Mouse (Mus musculus) heart, adult 8-10 months (tissue): ENCODE data around the gene Gm21885. TPM values are rescaled to one million over a fixed set of nuclear protein-coding genes. Genes with fewer than 3 reads are reported as not detected.
"Not testable (repeated sequence)": the region's sequence is repeated elsewhere in the genome, so short reads cannot be mapped to it uniquely, and the experiment has no call there.

Experiments used
- DNase-seq: peaks from one replicate; pipeline ENCODE4 v3.0.0; 2022; ENCODE audit warnings: low spot score
- total RNA-seq, 4 experiments: library from RNA; stranded (reverse); gene quantifications; 2 replicates each; pipeline ENCODE4 v1.2.4; 2022

Gm21885 gene
- total RNA-seq = under 1 TPM in 1 of 4 experiments, not detected in 3; 0.40 TPM

DNA sequence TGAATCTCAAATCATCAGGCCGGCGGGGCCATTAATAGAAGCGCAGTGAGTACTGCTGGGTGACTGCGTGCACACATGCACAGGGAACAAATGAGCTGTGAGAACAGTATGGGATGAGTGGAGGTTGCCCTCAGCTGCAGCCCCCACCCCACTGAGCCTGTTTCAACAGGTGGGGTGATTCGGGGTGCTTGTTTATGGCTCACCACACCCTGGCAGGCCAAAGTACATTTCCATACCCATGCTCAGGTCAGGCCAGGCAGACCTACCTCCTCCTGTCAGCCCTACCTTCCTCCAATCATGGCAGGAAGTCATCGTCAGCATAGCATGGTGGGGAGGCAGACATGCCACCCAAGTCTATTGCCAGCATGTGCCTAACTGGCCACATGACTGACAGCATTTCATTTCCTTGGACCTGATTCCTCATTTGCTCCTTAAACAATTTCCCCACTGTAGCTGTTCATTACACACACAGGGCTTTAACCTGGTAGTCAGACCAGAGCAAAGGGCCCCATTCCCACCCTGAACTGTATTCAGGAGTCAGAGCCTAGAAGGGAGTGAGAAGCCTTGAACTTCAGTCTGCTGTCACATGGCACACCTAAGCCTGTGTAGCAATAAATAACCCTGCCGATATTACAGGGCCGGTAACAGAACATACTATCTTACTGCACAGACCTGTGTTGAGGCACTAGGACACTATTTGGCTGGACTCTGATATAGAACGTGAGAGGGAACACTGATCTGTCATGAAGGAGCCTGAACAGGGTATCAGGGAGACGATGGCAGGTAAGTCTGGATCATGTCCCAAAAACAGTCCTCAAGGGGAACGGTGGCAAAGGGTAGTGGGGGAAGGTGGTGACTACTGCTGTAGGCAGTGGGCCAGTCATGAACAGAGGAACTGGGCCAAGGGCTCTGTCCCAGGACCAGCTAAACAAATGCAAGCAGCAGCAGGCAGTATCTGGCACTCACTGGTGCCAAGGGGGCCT, at the start of gene Gm21885:
TSS of gene Gm21885 (plus strand) at position 675 of the 983 bp plus-strand sequence.
- DNase-seq = peak; percentile 24

DNA sequence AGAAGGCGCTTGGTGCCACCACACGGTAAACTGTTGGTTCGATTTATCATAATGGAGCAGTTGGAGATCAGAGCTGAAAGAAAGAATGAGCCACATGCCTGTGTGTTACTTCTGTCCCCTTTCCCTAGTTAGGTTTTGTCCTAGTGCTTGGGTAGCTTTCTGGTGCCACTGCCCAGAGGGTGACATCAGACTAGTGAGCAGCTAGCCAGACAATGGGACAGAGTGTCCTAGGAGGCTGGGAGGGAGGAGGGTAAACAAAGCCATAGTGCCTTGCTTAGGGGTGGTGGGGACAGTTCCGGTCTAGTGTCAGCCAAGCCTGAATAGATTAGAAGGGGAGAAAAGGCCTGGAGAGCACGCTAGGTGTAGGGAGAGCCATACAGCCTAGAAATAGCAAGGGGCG, 48.3 kb upstream of the Gm21885 start:
- peak; percentile 60 for DNase-seq

DNA sequence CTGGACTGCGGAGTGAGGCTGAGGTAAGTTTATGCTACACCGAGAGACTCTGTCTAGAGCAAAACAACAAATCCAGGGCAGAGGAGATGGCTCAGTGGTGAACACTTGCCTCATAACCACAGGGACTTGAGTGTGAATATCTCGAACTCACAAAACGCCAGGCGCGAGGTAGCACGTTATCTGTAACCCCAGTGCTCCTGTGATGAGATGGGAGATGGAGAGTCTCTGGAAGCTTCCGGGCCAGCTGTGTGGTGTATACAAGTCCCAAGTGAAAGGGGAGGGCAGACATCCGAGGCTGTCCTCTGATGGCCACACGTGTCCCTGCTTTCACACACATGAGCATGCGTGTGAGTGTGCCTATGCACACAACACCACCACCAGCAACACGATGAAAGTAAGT, 47.3 kb upstream of the Gm21885 start:
- no peak for DNase-seq

DNA sequence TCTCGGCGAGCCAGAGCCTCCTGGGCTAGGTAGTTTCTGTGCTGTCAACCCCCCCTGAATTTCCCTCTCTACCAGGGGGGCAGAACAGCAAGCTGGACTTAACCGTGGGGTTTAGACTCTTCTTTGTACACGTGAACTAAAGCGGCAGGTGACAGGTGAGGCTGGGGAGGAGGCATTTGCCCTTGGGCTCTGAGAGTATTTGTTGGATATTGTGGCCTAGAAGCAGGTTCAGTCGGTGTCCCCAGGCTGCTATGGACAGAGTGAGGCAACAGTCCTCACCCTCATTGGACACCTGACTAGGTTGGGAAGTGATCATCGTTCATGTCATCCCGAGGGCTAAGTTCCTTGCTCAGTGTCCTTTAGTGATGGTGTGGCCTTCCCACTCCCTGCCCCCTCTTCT, 46.8 kb upstream of the Gm21885 start:
- DNase-seq = no peak

DNA sequence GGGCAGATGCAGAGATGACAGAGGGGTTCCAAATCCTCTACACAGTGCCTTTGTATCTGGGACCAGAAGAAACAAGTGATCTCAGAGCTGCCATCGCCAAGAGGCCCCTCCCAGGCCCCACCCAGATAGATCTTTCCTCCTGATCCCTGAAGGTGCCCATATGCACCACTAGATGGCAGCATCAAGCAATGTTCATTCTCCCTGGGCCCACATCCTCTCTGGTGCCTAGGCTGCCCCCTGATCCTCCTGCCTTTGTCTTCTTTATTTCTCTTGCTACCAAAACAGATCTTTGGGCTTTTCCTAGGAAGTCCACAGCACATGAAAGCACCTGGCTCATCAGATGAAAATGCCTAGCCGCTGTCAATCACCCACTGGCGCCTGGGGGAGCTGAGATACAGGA, 45.6 kb upstream of the Gm21885 start:
- DNase-seq = peak; percentile 70

DNA sequence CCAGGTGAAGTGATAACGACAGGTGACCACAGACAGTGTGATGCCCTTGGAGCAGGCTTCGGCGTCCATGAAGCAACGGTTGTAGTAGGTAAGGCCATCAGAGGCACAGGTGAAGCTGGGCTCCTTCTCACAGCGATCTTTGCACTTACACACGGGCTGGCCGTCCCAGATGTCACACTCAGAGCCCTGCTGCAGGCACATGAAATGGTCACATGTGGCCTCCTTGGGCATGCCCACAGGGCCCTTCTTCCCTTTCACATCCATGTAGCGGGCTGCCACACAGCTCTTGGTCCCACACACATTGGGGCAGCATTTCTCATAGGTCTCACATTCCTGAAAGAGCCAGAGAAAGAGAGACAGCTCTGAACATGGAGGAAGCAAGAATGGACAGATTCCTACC, 42.9 kb upstream of the Gm21885 start:
- DNase-seq = no peak

DNA sequence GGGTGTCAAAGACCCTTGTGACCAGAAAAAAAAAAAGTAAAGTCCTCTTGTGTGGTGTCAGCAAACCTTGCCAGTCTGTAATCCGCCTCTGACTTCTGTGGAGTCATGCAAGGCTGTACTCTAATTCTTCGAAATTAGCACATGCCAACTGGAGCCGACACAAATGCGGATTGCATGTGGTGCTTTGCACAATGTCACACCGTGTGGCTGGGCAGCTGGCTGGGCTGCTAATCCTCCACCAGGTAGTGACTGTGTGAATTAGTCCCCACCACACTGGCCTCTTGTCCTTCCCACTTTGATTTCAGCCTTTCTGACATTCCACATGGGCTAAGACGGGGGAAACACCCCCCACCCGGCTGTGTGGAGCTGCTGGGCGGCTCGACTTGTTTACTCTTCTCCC, 42.0 kb upstream of the Gm21885 start:
- no peak for DNase-seq

DNA sequence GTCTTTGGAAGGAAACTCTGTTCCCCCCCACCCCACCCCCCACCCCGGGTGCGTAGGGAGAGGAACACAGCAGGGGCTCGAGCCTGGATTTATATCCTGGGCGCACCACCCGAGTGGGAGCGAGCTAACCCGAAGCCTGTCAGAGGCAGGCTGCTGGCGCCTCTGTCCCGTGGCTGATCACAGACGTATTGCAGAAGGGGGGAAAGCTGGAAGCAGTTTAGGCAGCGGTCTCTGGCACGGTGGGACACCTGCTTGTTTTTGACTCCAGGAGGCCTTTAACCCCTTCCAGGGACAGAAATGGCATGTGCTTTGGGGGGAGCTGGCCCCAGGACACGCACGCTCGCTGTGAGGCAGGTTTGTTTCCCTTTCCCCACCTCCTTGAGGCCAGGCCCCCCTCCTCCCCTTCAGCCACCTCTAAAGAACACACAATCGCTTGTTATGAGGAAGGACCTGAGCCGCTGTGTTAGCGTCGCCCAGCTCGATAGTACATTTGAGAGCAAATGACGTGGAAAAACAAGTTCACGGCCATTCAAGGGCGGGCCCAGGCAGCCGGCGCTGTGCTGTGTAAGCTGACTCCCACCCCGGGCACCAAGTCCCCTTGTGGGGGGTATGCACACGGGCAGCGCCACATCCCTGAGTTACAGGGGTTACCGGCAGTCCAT, 38.8 kb upstream of the Gm21885 start:
- no peak for DNase-seq

DNA sequence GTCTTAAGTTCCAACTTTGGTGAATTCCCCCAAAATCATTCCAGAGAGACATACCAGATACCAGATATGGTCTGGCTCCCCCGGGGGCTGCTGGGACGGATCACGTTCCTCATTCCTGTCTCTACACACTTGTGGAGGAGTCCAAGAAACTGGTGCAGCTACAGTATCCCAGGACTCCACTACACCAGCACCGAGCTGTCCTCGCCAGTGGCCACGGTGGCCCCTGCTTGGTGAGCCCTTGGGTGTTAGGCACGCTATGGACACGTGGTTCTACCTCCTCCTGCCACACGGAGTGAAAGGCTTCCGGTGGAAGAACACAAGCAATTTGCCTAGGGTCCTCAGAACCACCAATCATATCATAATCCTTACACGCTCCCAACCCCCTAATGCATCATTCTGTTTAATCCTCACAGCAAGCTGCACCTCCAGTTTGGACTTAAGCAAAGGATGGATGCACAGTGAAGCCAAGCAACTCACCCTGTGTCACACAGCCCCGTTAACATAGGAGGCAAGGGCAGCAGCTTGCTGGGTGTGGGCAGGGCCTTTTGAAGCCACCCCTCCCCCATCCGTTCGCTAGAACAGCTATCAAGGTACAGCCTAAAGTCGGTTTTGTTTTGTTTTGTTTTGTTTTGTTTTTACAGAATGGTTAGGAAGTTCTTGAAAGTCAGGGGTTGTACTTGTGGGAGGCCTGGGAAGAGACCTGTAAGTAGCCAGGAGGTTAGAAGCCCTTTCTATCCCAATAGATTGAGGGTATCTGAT, 38.1 kb upstream of the Gm21885 start:
- DNase-seq = no peak

DNA sequence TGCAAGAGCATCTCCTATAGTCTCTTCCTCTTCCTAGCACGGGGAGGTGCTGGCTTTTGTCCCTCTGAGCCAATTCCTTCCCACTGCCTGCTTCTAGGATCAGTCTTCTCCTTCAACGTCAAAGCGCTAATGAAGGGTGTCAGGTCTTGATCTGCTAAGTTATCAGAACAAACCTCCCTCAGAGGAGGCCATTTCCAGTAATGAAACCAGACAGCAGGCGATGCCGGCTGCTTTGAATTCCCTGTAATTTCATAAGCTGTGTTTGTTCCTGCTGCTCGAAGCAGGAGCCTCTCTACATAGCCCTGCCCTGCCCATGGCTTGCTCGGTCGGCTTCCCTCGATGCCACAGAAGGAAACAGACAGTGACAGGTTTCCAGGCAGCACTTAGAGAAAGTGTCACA, 37.3 kb upstream of the Gm21885 start:
- DNase-seq = no peak

DNA sequence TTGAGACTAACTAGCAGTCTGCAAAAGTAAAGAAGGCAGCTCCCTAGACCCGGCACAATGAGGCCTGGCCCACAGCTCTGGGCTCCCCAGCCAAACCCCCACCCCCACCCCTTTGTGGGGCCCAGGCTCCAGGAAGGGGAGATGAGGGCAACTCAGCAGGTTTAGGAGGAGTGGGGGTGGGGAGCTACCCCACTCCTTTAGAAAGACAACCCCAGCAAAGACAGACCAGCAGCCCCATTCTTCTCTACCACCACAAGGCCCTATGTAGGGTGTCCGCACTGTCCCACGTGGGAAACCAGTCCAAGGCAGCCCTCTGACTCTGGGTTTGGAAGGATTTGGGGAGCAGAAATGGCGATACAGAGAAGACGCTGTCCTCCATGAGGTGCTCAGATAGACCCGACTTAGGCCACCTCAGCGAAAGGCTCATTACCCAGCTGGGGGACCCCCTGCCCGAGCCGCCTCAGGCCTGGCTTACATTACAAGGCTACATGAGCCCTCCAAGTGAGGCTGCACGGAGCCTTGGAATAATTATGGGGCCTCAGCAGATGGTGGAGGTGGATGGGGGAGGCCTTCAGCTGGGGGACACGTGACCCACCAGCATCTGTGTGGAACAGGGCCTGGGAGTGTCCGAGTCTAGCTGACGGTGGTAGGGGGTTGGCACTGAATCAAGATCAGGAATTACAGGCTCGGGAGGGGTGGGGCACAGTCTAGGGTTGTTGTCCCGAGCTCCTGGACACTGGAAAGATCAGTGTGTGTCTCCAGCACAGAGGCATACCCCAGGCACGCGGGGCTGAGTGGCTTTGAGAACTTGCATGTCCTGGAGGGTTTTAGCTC, 35.5 kb upstream of the Gm21885 start, which contains the start of gene Wfikkn2:
TSS of gene Wfikkn2 (minus strand) at position 51 of the 834 bp plus-strand sequence.
- DNase-seq = no peak

DNA sequence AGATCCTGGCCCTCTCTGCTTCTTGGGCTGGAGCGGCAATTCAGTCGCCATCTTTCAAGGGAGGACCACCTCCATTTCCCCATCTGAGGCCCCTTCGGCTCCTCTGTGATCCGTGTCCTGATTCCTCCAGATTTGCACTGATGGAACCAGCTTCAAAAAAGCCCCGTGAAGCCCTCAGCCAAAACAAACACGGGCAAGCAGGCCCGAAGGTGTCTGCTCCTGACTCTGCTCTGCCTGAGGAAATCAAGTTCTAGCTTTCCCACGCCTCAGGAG, 34.9 kb upstream of the Gm21885 start:
- DNase-seq = no peak

DNA sequence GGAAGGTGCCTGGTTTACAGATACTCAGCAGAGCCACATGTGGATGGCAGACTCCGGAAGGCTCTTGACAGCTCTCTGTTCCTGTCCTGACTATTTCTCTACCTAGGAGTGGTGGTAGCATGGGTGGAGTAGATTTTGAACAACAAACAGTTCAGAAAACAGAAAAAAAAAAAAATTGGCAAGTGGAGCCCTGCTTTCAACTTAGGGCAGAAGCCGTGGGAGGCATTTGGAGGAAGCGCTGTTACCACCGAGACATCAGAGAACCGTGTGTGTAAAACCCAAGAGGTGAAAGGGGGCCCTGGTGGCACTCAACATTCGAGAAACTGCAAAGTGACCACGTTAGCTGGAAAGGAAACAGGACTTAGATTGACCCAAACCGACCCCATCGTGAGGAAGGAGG, 28.5 kb upstream of the Gm21885 start:
- DNase-seq = no peak

DNA sequence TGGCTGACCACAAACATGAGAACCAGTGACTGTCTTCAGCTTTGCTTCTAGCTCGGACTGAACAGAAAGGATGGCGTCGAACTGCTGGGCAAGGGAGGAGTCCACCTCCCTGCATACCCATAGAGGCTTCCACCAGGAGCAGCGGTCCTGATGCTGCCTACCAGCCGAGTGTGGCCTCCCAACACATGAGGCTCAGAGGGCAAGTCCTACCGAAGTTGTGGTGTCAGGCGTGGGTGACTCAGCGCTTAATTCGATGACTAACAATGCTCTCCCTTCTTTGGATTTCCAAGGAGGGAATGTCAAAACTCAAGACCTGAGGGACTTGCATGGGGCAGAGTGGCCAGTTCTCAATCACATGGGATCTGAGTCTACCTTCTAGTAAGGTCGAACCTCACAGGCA, 28.0 kb upstream of the Gm21885 start:
- DNase-seq = no peak

DNA sequence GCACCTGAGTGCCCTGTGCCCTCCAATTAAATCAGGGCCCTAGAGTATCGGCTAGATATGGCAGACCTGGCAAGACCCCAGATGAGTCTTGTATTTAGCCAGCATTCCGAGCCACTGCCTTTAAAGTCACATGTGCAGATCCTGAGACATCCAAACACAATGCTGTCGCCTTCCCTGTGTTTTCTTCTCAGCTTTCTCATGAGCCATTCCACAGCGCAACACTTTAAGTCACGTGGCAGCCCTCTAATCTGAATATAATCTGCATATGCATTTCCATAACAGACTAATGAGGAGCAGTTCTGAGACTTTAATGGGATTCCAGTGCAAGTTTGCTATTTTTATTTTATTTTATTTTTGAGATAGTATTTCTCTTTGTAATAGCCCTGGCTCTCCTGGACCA, 25.9 kb upstream of the Gm21885 start:
- no peak for DNase-seq

DNA sequence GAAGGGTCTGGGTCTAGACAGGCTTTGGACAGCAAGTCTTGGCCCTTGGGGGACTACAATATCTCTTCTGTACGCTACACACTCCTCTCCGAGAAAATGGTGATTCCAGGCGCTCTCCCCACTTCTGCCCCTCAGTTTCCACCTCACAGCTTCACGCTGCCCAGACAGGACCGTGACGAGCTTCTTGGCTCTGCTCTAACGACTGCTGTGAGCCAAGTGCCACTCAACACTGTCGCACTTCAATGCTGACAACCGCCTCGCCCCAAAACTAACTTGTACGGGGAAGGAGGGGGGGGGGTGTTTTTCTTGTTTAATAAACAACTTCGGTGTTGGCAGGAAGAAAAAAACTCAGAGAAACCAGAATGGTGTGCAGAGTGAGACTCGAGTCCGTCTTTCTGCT, 23.7 kb upstream of the Gm21885 start:
- DNase-seq = no peak

DNA sequence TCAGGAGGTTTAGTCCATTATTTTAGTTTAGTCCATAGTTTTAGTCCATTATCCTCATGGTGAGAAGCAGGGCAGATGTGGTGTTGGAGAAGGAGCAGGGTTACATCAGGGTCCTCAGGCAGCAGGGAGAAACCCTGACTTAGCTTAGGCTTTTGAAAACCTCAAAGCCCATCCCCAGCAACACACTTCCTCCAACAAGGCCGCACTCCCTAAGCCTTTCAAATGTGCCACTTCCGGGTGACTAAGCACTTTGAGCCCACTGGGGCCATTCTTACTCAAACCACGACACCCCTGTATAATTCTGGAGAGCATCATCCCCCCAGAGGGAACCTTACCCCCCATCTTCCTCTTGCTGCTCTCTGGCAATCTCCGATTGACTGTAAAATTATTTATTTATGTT, 21.9 kb upstream of the Gm21885 start:
- no peak for DNase-seq

DNA sequence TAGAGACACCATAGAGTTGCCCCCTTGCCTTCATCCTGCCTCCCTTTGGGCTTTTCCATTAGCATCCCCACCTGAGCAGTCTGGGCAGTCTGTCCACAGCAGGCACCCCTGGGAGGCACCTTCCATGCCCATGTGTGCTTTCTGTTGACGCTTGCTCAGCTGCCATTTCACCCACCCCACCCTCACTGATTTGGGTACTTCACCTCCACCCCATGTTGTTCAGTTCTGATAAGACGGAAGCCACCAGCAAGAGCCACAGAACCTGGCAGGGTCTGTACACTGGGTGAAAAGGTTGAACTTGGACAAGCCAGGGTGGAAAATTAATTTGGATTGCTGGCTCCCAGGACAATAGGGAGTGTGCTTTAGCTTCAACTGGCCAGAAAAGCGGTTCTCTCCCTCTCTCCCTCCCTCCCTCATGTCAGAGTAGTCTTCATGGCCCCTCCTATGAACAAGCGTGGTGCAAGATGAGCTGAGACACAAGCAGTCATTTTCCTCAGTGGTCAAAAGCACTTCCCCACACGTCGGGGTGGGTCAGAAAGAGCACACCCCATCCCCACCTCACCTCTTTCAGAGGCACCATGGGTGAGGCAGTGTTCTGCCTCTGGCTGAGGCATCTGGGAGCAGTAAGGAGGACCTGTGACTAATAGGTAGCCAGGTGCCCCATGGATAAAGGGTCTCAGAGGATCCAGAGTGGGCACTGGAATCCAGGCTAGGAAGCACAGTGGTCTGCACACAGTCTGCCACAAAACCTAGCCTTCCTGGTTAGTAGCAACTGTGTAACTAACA, 19.9 kb upstream of the Gm21885 start:
- DNase-seq = no peak

DNA sequence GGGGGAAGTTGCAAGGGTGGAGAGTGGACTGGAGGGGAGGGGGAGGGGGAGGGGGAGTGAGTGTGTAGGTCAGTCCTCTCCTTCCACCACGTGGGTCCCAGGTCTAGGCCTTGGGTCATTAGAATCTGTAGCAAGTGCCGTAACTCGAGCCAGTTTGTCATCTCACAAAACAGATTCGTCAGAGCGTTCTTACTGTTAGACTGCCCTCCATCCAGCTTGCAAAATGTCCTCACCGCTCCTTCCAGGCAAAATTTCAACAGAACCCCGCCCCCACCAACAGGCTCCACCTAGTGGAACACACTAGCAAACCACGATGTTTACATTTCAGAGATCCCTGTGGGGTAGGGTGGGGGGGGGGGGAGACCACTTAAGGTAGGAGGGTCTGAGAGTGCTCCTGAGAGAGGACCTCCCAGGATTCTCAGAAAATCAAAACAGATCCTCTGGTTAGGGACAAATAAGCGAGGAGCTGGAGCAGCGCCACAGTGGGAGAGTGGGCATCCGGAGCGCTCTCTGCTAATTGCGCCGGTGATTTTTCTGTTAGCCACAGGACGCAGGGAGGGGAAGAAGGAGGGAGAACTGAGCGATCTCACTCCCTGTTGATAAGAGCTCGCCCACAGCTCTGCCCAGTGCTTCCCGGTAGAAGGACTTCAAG, 16.4 kb upstream of the Gm21885 start:
- DNase-seq = no peak

DNA sequence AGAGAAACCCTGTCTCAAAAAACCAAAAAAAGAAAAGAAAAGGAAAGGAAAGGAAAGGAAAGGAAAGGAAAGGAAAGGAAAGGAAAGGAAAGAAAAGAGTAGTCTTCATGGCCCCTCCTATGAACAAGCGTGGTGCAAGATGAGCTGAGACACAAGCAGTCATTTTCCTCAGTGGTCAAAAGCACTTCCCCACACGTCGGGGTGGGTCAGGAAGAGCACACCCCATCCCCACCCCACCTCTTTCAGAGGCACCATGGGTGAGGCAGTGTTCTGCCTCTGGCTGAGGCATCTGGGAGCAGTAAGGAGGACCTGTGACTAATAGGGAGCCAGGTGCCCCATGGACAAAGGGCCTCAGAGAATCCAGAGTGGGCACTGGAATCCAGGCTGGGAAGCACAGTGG, 15.5 kb upstream of the Gm21885 start:
- not testable (repeated sequence) for DNase-seq
